Mouse (Mus musculus): ENCODE data around the gene Otop1.
A peak's percentile ranks its signal among the peaks of the same experiment; 100 is the strongest.

Gene Otop1

GRCm38 (mm10) chr5:38301761-38302411 is 26.1 kb downstream of the Otop1 start:
- DNase-seq (ENCODE audit: low read depth, low spot score), result no peak

- no peak for DNase-seq (ENCODE audit: low read depth, low spot score)
Observed at GRCm38 (mm10) chr5:38302651-38303050, 26.9 kb downstream of the Otop1 start.

- no peak for DNase-seq (ENCODE audit: low read depth, low spot score)
Observed at GRCm38 (mm10) chr5:38305241-38305640, 29.5 kb downstream of the Otop1 start.

GRCm38 (mm10) chr5:38307255-38308101 is 31.7 kb downstream of the Otop1 start:
- DNase-seq (ENCODE audit: low read depth, low spot score), result peak; percentile 53

GRCm38 (mm10) chr5:38308873-38309272 is 33.1 kb downstream of the Otop1 start:
- no peak for DNase-seq (ENCODE audit: low read depth, low spot score)

GRCm38 (mm10) chr5:38309795-38310194 is 34.0 kb downstream of the Otop1 start:
- no peak for DNase-seq (ENCODE audit: low read depth, low spot score)

- DNase-seq (ENCODE audit: low read depth, low spot score), result no peak
Observed at GRCm38 (mm10) chr5:38318966-38319786, 43.4 kb downstream of the Otop1 start, which contains the start of gene Drd5. Gene Drd5 (plus strand): TSS chr5:38319367.

- no peak for DNase-seq (ENCODE audit: low read depth, low spot score)
Observed at GRCm38 (mm10) chr5:38333381-38333780, 57.6 kb downstream of the Otop1 start.

GRCm38 (mm10) chr5:38334582-38334981 is 58.8 kb downstream of the Otop1 start:
- no peak for DNase-seq (ENCODE audit: low read depth, low spot score)

GRCm38 (mm10) chr5:38343101-38343500 is 67.3 kb downstream of the Otop1 start:
- DNase-seq (ENCODE audit: low read depth, low spot score), result no peak

GRCm38 (mm10) chr5:38346646-38347432 is 71.1 kb downstream of the Otop1 start:
- no peak for DNase-seq (ENCODE audit: low read depth, low spot score)

- DNase-seq (ENCODE audit: low read depth, low spot score), result no peak
Observed at GRCm38 (mm10) chr5:38350351-38350929, 74.7 kb downstream of the Otop1 start.

Data from retina, adult 2 months (tissue).